Mouse (Mus musculus): ENCODE results near the gene Simc1. TPM values are rescaled to one million over a fixed set of nuclear protein-coding genes. Genes with fewer than 3 reads are reported as not detected.
"Not testable (repeated sequence)": the region's sequence is repeated elsewhere in the genome, so short reads cannot be mapped to it uniquely, and the experiment has no call there.

Gene Simc1
- total RNA-seq (2021) = 10 to 100 TPM; 15.2 to 16.0 TPM
- long read RNA-seq, full-length matches to known transcripts = 8 of 19 reads
- long read RNA-seq, partial matches to known transcripts = 7 of 19 reads
- long read RNA-seq, other reads (novel, unspliced or antisense) = 4 of 19 reads

DNA sequence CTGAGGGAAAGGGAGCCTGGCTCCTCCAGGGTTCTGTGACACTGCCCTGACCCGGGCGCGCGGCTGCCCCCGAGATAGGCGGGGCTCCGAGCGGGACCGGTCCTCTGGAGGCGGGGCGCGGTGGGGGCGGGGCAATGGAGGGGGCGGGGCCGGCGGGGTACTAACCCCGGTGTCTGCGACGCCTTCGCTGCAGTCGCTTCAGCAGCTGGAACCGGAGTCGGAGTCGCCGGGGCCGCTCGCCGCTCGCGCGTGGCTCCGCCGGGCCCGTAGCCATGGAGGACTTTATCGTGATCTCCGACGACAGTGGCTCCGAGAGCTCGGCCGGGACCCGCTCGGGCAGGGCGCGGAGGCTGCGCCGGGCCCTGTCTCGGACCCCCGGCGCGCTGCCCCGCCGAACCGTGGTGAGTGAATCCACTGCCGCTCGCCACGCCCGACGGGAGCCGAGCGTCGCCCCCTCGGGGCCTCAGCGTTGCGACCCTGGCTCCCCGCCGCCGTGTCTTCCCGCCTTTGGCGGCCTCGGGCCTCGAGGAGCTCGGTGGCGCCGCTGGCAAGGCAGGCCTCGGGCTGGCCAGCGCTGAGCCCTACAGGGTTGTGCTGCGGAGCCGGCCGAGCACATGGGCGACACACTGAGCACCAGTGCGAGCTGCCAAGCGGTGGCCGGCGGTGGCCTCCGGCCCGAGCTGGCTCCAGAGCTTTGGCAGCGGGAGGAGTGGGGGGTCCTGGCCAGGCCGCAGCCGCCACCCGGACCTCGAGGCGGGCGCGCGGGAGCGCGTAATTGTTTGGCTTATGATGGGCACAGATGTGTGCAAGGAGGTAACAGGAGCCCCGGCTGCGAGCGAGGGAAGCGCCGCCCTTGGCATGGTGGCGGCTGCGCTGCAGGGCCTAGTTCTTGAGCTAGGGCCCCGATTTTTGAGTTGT lies at the start of gene Simc1:
TSS of gene Simc1 (plus strand) at position 176 of the 918 bp plus-strand sequence.
- DNase-seq (ENCODE audit: low spot score in 2 of 2) = peak; percentile 30 to 61

- no peak for DNase-seq (ENCODE audit: low spot score in 2 of 2)
These were observed 46.5 kb upstream of the Simc1 start for GRCm38 (mm10) chr13:54457062-54457461.

GRCm38 (mm10) chr13:54459282-54459681 lies 44.3 kb upstream of the Simc1 start:
- no peak for DNase-seq (ENCODE audit: low spot score in 2 of 2)

DNA sequence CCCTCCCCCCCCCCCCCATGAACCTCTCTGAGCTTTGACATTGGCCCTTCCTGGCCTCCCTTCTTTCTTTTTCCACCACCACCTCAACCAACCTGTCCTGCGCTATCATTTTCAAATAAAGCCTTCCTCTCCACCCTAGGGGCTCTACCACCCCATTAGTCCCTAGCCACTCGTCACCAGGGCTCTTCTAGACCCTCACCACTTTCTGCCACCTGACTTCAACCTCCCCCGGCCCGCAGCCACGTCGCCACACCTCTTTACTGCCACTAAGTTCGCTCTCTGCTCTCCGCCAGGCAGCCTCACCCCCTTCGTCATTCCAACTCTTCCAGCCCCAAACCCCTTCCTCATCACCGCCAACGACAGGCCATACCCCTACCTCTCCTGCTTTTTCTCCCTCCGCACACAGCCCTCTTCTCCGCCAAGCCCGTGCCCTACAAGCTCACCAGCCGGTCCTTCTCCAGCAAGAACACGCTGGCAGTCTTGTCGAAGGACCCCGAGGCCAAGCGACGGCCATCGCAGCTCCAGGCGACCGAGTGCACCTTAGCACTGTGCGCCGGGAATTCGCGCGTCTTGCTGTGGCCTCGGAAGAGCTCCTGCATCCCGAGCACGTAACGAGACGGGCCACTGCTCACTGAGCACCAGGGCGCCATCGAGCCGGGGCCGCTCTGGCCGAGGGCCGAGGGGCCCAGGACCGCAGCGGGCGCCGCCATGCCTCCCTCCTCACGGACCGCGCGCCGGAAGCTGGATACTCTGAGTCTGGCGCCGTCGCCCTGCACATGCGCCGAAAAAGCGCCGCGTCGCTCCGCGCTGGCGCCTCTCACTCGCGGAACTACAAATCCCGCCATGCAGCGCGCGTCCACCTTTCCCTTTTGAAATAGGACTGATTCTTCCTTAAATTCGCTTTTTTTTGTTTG lies 35.2 kb upstream of the Simc1 start, which contains the start of gene Thoc3:
TSS of gene Thoc3 (minus strand) at position 752 of the 914 bp plus-strand sequence.
- DNase-seq (ENCODE audit: low spot score in 2 of 2) = peak; percentile 89 to 95

DNA sequence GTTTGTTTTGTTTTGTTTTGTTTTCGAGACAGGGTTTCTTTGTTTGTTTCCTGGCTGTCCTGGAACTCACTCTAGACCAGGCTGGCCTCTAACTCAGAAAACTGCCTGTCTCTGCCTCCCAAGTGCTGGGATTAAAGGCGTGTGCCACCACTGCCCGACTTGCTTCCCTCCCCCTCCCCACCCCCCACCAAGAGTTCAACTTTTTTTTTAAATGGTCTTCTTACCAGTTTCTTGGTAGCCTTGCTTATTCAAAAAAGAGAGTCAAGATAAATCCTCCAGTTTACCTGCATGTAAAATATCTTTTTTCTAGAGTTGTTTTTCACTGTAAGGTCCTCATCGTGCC lies 34.6 kb upstream of the Simc1 start:
- no peak for DNase-seq (ENCODE audit: low spot score in 2 of 2)

GRCm38 (mm10) chr13:54471967-54472366 lies 31.6 kb upstream of the Simc1 start:
- no peak for DNase-seq (ENCODE audit: low spot score in 2 of 2)

- DNase-seq (ENCODE audit: low spot score in 2 of 2) = no peak
These were observed 28.6 kb upstream of the Simc1 start for GRCm38 (mm10) chr13:54474996-54475395.

GRCm38 (mm10) chr13:54475702-54476101 lies 27.9 kb upstream of the Simc1 start:
- DNase-seq (ENCODE audit: low spot score in 2 of 2) = no peak

DNA sequence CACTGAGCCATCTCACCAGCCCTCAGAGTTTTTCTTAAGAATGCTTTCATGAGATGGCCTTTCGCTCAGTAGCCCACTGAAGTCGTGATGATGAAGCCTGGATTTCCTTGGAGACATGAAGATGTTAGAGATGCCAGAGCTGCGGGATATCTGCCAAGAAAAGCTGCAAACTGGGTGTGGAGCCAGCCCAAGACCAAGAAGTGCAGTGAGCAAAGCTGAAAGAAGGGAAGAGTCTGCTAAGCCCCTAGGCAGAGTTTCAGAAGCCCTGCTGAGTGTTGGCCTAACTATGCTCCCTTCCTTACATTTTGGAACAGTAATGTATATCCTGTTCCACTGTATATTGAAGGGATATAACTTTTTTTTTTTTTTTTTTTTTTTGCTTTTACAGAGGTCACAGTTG lies 24.3 kb upstream of the Simc1 start:
- DNase-seq (ENCODE audit: low spot score in 2 of 2) = no peak

- DNase-seq (ENCODE audit: low spot score in 2 of 2) = no peak
These were observed 22.1 kb upstream of the Simc1 start for GRCm38 (mm10) chr13:54481498-54481897.

DNA sequence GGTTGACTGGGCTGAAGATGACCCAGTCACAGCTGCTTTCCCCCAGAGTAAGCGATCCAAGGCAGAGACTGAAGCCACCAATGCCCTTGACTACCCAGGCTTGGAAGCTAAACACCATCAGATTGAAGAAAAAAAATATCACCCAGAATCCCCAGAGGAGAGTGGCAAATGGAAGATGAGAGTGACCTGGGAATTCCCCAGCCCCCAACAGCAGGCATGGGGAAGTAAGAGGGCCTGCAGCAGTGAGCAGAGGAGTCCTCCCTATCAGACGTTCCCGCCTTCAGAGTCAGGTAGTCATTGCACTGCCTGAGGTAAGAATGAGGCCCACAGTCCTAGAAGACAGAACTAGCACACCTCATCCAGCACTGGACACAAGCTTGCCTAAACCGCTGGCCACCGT lies 13.2 kb upstream of the Simc1 start:
- DNase-seq (ENCODE audit: low spot score in 2 of 2) = no peak

GRCm38 (mm10) chr13:54491381-54491780 lies 12.2 kb upstream of the Simc1 start:
- no peak for DNase-seq (ENCODE audit: low spot score in 2 of 2)

DNA sequence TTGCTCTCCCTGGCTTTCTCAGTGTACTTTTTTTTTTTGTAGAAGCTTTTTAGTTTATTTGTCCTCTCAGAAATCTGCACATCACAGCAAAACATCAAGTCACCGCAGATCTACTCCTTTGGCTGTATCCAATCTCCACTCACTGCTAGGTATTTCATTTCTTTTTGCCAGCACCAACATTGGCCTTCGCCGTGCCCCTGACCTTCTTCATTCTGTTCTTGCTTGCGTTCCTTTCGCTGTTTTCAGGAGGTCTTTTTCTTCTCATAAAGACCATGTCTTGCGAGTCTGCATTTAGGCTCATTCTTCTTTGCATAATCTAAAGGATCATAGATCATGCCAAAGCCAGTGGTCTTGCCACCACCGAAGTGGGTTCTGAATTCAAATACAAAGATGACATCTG lies 4.0 kb upstream of the Simc1 start:
- DNase-seq (ENCODE audit: low spot score in 2 of 2) = not testable (repeated sequence)

DNA sequence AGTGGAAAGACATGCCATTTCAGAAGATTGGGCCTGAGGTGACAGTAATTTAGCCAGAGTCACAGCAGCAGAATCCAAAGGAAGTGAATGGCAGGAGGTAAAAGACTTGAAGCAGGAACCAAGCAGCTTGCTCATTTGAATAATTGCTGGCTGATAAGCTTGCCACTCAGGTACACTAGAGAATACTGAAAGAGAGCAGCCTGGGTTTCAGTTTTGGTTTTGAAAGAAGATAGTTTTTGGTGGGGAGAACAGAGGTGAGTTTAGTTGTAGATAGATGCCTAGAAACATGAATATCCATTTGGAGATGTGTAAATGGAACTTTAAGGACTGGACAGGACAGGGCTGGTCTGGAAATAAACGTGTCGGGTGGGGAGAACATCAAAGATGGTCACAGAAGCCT lies 2.2 kb upstream of the Simc1 start:
- DNase-seq (ENCODE audit: low spot score in 2 of 2) = no peak

DNA sequence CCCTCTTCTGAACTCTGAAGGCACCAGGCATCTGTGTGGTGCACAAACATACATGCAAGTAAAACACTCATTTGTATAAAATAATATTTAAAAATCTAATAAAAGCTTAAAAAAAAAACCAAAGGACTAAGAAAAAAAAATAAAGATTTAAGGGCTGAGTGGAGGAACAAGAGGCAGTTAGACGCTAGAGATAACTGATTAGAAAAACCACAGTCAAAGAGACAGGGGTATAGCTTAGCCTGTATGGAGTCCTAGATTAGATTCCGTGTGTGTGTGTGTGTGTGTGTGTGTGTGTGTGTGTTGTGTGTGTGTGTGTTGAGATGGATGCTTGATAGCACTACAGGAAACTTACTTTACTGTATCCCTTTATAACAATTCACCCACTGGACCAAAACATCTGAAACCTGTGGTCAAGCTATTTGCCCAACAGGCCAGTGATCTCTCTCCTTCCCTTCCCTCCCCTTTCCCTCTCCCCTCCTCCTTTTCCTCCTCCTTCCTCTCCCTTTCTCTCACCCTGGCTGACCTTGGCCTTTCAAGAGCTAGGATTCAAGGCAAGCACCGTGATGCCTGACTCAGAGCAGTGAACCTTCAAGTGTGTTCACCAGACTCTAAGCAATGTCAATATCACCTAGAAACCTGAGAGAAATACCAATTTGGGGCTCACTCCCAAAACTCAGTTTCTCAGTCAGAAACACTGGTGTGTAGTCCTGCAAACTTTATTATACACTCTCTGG lies 1.5 kb upstream of the Simc1 start:
- DNase-seq (ENCODE audit: low spot score in 2 of 2) = no peak

GRCm38 (mm10) chr13:54503278-54503603 lies 338 bp upstream of the Simc1 start:
- DNase-seq (ENCODE audit: low spot score in 2 of 2) = peak in 1 of 2 experiments; percentile 6

DNA sequence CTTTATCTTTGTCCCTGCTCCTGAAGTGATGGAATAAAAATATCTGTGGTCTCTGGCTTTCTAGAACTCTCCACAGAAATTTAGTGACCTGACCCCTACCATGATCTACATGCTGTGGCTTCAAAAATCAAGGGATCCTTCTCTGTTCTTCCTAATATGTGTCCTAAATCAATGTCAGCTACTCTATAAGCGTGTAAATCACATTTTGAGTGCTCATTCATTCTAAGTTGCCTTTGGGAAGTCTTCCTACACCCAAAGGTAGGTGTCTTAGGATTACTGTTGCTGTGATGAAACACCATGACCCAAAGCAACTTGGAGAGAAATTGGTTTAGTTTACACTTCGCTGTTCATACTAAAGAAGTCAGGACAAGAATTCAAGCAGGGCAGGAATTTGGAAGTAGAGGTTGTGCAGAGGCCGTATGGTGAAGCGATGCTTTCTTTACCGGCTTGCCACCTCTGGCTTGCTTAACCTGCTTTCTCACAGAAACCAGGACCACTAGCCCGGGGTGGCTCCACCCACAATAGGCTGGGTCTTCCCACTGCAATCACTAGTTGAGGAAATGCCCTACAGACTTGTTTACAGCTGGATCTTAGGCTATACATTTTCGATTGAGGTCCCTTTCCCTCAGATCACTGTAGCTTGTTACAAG lies 1.2 kb downstream of the Simc1 start:
- no peak for DNase-seq (ENCODE audit: low spot score in 2 of 2)

DNA sequence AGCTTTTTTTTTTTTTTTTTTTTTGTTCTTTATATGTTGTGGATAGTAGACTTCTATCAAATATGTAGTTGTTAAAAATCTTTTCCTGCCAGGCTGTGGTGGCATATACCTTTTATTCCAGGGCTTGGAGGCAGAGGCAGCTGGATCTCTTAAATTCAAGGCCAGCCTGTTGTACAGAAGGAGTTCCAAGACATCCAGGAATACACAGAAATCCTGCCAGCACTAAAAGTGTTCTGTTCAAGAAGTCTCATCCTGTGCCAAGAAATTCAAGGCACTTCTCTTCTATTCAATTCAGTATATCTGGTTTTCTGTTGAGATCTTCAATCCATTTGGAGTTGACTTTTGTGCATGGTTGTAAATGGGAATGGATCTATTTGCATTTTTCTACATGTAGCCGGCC lies 2.3 kb downstream of the Simc1 start:
- DNase-seq (ENCODE audit: low spot score in 2 of 2) = peak in 1 of 2 experiments; percentile 22

DNA sequence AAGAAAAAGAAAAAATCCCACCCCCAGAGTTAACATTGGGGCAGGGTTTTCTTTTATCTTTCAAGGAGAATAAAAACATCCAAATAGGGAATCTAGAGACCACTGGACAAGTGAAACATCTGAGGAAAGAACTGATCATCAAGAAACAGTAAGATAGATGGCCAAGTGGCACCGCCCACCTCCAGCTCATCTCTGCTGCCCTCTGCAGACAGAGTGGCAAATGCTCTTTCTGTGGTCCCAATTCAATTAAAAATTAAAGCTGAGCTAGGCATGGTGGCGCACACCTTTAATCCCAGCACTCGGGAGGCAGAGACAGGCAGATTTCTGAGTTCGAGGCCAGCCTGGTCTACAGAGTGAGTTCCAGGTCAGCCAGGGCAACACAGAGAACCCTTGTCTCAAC lies 16.6 kb downstream of the Simc1 start:
- DNase-seq (ENCODE audit: low spot score in 2 of 2) = no peak

DNA sequence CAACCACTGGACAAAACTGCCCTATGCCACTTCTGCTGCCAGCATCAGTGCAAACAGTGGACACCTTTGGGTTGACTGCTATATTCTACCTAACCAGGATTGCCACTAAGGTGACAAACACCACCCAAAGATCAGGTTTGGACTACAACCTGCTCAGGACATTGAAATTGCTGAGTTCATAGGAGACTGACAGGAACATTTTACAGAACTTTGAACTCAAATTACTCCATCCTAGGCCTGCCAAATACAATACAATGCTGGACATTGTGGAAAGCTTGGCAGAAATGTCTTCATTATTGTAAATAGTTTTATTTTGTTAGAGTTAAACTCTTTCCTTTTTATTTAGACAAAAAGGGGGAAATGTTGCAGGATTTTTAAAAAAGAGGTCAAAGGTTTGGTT lies 17.6 kb downstream of the Simc1 start:
- no peak for DNase-seq (ENCODE audit: low spot score in 2 of 2)

- DNase-seq (ENCODE audit: low spot score in 2 of 2) = no peak
These were observed 23.6 kb downstream of the Simc1 start for GRCm38 (mm10) chr13:54527140-54527539.

Data from layer of hippocampus, adult 18-20 months (tissue).